Mouse (Mus musculus) ES-CJ7 (cell line): ENCODE data around the gene Tbcc.

Experiments
- DNase-seq: peaks from one replicate; pipeline ENCODE4 v3.0.0; 2011; ENCODE audit warnings: low read depth, low spot score

Gene Tbcc

DNA sequence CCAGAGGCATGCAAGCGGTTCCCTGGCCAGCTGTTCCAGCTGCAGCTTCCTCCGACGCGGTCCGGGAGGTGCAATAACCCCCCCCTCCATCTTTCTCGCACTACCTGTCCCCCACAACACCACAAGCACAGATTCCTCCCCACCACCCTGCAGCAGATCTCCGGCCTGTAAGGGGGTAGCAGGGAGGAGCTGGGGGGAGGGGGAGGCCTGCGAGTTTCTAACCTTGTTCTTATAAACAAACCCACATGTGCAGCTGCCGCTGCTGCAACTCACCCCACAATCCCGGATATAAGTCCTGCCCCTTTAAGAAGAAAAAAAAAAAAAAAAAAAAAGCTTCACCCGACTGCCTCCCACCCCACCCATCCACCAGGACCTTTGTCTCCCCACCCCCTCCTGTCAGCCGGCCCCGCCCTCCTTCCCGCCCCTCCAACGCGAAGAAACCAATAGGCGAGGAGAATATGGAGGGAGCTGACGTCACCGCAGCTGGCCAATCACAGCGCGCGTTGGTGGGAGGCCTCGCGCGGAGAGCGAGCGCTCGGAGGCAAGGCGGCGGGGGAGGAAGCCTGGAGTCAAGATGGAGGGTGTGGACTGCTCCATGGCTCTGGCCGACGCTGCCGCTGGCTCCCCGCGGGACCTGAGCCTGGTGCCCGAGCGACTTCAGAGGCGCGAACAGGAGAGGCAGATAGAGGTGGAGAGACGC lies at the start of gene Tbcc:
Tbcc (plus strand) TSS at position 569 of the 700 bp plus-strand sequence.
- DNase-seq = peak; percentile 98

DNA sequence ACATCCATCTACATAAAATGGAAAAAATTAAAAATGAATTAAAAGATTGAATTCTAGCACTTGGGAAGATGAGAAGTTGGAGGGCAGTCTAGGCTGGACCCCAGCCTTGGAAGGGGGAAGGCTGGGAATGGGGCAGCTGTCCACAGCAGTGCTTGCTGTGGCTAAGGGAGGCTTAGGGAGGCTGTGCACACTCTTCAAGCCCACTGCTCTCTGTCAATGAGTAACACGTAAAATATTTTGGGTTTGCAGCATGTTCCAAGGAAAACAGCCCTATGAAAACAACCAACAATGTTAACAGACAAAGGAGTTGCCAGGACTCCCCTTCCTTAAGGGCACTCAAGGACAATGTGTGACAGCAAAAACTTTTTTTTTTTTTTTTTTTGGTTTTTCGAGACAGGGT lies 47.5 kb upstream of the Tbcc start:
- DNase-seq = no peak

DNA sequence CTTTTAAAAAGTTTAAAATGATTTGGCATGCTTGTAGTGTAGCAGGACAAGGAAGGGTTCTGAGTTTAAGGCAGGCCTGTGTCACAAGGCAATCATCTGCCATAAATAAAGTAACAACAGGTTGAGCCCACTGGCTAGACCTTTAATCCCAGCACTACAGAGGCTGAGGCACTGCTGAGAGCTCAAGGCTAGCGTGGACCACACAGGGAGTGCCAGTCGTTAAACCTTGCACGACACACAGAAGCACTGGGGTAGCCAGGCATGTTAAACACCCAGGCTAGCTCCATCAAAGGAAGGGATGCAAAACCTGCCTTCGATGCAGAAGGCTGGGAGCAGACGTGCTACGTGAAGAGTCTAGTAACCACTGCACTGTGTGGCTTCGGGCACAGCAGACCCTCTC lies 46.8 kb upstream of the Tbcc start:
- DNase-seq = no peak

DNA sequence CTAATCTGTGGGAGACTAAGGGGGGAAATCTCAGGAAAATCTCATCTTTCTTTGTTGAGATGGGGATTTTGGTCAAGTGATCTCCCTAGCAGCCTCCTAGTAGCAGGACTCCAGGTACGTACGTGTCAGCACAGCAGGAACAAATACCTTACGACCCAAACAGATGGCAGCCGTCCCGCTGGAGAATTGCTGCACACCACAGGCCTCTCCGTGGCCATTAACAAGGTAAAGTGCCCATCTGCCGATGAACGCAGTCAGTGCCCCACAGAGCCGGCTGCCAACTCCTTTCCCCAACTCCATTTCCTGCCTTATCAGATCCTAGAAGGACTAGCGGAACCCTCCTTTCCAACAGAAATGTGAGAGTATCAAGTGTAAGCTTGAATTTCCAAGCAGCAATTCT lies 45.7 kb upstream of the Tbcc start:
- DNase-seq = no peak

DNA sequence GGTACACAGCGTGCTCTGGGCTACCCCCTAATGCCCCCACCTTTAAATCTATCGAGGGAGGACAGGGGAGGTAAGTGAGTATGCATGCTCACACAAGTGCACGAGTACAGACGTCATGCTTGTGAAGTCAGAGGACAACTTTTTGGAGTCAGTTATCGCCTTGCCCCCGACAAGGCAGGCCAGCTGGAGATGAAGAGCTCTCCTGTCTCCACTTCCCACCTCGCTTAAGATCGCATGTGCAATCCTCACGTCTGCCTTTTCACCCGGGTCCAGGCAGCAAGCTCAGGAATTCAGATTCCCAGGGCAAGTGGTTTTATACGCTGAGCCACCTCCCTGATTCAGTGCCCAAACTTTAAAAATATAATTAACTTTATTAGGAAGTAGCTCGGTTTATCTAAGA lies 45.2 kb upstream of the Tbcc start:
- DNase-seq = no peak

DNA sequence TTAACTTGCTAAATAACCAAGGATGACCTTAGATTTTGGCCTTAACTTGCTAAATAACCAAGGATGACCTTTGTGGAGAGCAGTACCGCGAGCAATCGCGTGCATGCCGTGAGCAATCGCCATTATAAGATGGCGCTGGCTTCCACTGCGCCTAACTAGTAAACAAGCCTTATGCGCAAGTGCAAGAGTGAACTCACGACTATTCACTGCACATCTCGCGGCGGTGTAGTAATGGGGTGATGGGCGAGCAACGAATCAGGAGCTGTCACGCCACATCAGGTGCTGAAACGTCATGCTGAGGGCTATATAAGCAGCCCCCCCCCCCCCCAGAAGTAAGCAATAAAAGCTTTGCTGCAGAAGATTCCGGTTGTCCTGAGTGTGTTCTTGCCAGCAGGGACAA lies 43.9 kb upstream of the Tbcc start:
- peak; percentile 85 for DNase-seq

DNA sequence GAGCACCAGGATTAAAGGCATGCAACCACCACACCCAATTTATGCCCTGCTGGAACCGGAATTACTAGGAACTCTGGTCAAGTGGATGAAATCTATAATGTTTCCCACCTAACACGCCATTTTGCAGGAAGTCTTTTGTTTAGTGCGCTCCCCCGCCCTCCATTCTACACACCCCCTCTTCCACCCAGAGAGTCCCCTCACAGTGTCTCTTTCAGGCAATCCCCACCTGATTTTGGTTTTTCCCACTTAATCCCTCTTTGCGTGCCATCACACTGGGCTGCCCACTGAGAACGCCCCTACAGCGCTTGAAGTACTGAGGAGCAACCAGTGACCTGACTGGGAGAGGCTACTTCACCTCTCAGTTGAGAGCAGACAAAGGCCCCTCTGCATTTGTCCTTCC lies 43.3 kb upstream of the Tbcc start:
- DNase-seq = no peak

- DNase-seq = peak; percentile 90
Measured at GRCm38 (mm10) chr17:46852725-46853124, 37.8 kb upstream of the Tbcc start.

- no peak for DNase-seq
Measured at GRCm38 (mm10) chr17:46853281-46853680, 37.2 kb upstream of the Tbcc start.

DNA sequence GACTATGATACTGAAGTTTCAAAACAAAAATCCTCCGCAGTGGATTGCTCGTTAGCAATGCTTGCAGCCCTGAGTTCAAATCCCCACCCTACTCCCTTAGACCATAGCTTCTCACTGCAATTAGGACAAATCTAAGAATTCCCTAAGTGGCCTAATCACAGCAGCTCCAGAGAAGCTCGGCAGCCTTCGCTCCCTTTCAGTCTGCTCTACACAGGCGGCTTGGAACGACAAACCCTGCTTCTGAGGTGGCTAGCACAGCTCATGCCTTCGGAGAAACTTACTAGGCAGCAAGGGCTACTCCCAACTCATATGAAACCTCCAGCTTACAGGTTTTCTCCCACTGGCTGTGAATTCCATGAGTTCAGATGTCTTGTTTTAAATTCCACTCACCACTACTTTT lies 36.4 kb upstream of the Tbcc start:
- DNase-seq = no peak

- no peak for DNase-seq
Measured at GRCm38 (mm10) chr17:46854640-46855110, 35.8 kb upstream of the Tbcc start.

- DNase-seq = no peak
Measured at GRCm38 (mm10) chr17:46855328-46856106, 35.0 kb upstream of the Tbcc start.

DNA sequence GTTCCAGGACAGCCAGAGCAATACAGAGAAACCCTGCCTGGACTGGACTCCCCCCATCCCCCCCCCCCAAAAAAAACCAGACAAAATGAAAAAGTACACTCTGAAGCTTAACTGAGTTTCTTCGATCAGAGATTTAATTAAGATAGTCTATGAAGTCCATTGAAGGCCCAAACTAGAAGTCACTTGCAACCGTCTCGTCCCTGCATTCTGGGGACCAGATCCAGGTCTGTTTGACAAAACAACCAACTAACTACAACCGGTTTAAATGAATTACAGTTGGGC lies 34.4 kb upstream of the Tbcc start:
- no peak for DNase-seq

DNA sequence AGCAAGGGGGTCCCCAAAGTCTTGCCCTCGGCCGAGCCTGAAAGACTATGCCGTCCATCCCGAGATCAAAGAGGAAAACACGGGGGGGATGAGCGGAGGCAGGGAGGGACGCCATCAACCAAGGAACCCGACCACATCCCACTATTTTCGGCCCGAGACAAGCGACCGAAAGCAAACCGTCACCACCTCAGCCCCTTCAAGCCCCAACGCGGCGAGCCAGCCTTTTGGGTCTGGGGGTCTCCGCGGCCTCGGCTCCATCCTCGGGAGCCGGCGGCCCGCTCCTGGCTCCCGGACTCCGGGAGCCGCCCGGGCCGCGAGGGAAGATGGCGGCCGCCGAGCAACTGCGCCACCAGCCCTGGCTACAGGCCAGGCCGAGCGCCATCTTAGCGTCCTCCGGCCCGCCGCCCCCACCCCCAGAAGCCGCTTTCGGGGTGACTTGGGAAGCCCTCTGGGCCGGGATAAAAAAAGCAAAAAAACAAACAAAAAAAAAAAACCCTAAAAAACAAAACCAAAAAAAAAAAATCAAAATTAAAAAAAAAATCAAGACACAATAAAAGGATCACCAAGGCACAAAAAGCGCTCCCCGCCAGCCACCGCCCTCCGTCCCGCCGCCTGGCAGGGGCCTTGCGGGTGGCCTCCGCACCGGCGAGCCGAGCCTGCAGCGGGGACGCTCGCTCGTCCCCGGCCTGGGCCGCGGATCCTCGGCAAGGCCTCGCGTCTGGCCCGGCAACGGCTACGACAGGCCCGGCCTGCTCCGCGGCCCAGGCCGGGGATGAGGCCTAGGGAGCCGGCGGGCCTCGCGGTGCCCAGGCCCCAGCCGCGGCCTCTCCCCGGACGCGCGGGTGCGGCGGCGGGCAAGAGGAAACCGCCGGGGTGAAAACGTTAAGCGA lies 33.8 kb upstream of the Tbcc start:
- DNase-seq = no peak

DNA sequence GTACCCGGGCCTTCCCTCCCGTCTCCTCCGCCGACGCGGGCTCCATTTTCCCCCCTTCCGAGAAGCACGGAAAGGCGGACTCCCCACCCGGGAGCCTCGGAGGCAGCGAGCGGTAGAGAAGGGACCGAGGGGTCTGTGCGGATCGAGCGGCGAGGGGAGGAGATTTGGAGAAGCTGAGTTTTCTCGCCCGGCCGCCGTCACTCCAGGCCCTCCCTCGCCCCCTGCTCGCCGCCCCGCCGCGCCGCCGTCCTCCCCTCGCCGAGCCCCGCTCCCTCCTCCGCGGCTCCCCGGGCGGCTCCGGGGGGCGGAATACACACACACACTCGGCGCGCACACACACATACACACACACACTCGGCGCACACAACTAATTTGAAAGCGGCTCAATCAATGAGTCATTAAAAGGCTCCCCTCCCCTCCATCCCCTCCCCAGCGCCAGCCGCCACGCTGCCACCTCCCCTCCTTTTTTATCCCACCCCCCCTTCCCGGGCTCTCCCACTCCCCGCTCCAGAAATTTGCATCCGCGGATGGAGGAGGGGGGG lies 33.1 kb upstream of the Tbcc start:
- DNase-seq = peak; percentile 82

- peak; percentile 65 for DNase-seq
Measured at GRCm38 (mm10) chr17:46857903-46858748, 32.4 kb upstream of the Tbcc start, which contains the start of gene Bicral. Gene Bicral, minus strand, starts transcription at chr17:46858482.

DNA sequence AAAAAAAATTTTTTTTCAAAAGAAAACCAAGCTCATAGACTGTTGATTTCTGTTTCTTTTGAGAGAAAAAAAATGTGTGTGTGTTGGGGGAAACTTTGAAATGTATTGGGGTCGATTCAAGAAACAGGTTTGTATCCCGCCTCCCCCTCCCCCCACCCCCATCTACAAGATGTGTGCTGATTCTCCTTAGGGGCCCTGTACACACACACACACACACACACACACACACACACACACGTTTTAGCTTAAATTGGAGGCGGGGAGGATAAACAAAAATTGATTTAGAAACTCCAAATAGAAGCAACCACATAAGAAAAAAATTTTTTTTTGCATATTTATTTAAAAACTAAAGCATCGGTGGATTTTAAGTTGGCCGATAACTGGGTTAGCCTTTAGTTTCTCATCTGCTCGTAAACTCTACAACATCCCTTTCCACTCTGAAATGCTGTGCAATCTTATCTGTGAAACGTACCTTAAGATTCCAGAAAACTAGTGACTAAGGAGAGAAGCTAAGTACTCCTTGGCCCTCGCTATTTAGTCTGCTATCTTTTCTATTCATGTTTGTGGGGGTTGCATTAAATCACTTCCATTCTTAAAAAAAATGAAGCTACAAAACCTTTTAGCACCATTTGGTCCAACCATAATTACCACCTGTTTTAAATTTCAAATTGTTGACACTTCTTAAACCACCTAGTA lies 31.6 kb upstream of the Tbcc start:
- no peak for DNase-seq

DNA sequence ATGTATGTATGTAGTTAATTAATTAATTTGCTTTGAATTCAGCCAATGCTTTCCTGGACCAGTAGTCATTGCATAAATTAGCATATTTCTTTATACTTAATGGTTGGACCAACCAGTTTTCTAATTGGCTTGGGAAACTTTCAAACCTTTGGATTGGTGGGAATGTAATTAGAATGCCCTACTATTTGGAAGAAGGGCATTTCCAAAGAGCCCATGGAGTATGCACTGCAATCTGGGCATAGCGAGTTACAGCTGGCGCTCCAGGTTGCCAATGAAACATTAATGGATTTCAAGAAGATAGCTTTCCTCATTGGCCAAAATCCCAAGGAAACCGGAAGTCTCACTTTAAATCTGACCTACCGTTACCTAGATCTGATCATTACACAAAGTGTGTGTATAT lies 30.4 kb upstream of the Tbcc start:
- no peak for DNase-seq

GRCm38 (mm10) chr17:46864566-46865195 lies 25.8 kb upstream of the Tbcc start:
- no peak for DNase-seq

- DNase-seq = no peak
Measured at GRCm38 (mm10) chr17:46866836-46867235, 23.6 kb upstream of the Tbcc start.
